Mouse (Mus musculus) neural tube, embryonic 11.5 days (tissue): ENCODE measurements around the gene Acsm5. TPM values are rescaled to one million over a fixed set of nuclear protein-coding genes. Genes with fewer than 3 reads are reported as not detected.
"Not testable (repeated sequence)": the region's sequence is repeated elsewhere in the genome, so short reads cannot be mapped to it uniquely, and the experiment has no call there.

Experiments
- ATAC-seq: fragments of 200-750 bp; cut with Nextera tagmentation; 2 replicates; pipeline ENCODE4 v1.8.0; 2017; ENCODE audit warnings: moderate number of reproducible peaks, mild to moderate bottlenecking, moderate TSS enrichment, moderate library complexity; ENCODE audit not compliant: insufficient read depth, low FRiP score, low TSS enrichment
- DNase-seq: peaks from one replicate; pipeline ENCODE4 v3.0.0-alpha.2; 2015; ENCODE audit warnings: low spot score
- H3K27ac ChIP-seq: fragments of 300-500 bp; sonication (generic); 2 replicates; pipeline ENCODE4 v1.5.1; 2014; ENCODE audit warnings: low read depth, mild to moderate bottlenecking, low read length
- H3K27me3 ChIP-seq: fragments of 300-500 bp; sonication (generic); 2 replicates; pipeline ENCODE4 v1.6.1; 2014; ENCODE audit warnings: mild to moderate bottlenecking, low read length, mixed read lengths; ENCODE audit not compliant: control insufficient read depth, insufficient read depth
- H3K36me3 ChIP-seq: fragments of 300-500 bp; sonication (generic); 2 replicates; pipeline ENCODE4 v1.6.1; 2014; ENCODE audit warnings: mild to moderate bottlenecking, low read length, moderate library complexity, mixed read lengths; ENCODE audit not compliant: control insufficient read depth, insufficient read depth
- H3K4me1 ChIP-seq: fragments of 300-500 bp; sonication (generic); 2 replicates; pipeline ENCODE4 v1.6.1; 2014; ENCODE audit warnings: low read length, mixed read lengths; ENCODE audit not compliant: control insufficient read depth, insufficient read depth
- H3K4me2 ChIP-seq: fragments of 300-500 bp; sonication (generic); 2 replicates; pipeline ENCODE4 v1.6.1; 2014; ENCODE audit warnings: low read depth, mild to moderate bottlenecking, moderate library complexity
- H3K4me3 ChIP-seq: fragments of 300-500 bp; sonication (generic); 2 replicates; pipeline ENCODE4 v1.5.1; 2014; ENCODE audit warnings: low read depth, low read length
- H3K9ac ChIP-seq: fragments of 300-500 bp; sonication (generic); 2 replicates; pipeline ENCODE4 v1.6.1; 2014; ENCODE audit warnings: mild to moderate bottlenecking, low read length
- H3K9me3 ChIP-seq: fragments of 300-500 bp; sonication (generic); 2 replicates; pipeline ENCODE4 v1.6.1; 2016; ENCODE audit warnings: low read length; ENCODE audit not compliant: control insufficient read depth
- WGBS: fragments of 180-500 bp; shearing (Covaris S2); extraction: QIAGEN DNeasy Blood & Tissue Kit; methylation state at CpG from one replicate; pipeline ENCODE4 v1.1.7; 2014; 5-methylcytosine and 5-hydroxymethylcytosine counted together
- polyA plus RNA-seq: library from polyadenylated mRNA; unstranded; fragments of >200 nt; fragmentation: Nextera tagmentation; extraction: Ambion mirVana; gene quantifications from 2 replicates; pipeline ENCODE4 v1.2.1, GENCODE M21; 2014

Acsm5 gene
- polyA plus RNA-seq, 1 experiment from 2014 or later = not detected

- H3K9me3 ChIP-seq = no peaks in the 10 kb centered on the region
- H3K4me2 ChIP-seq = no peak overlapping the region
- H3K36me3 ChIP-seq = no peaks in the 10 kb centered on the region
- H3K4me3 ChIP-seq = no peak overlapping the region
- no peaks in the 10 kb centered on the region for H3K4me1 ChIP-seq
- H3K9ac ChIP-seq = no peak overlapping the region
- no peak for DNase-seq
- ATAC-seq = no peak
- no peak overlapping the region for H3K27ac ChIP-seq
- H3K27me3 ChIP-seq = no peaks in the 10 kb centered on the region
- WGBS = 82% methylated on average over 3 of the region's 3 CpGs
Observed at GRCm38 (mm10) chr7:119560452-119560835, 41.2 kb downstream of the Acsm5 start.

- WGBS = 68% methylated on average over 4 of the region's 4 CpGs
- Histone ChIP-seq H3K4me3 (no peak overlapping the region), H3K27me3 (no peaks in the 10 kb centered on the region), H3K4me2 (no peak overlapping the region), H3K9me3 (no peaks in the 10 kb centered on the region), H3K36me3 (no peaks in the 10 kb centered on the region), H3K4me1 (no peaks in the 10 kb centered on the region), H3K9ac (no peak overlapping the region), H3K27ac (no peak overlapping the region)
- no peak for DNase-seq
- ATAC-seq = no peak
Observed at GRCm38 (mm10) chr7:119561441-119561840, 42.2 kb downstream of the Acsm5 start.

- H3K36me3 ChIP-seq, H3K4me2 ChIP-seq, H3K4me3 ChIP-seq, H3K9ac ChIP-seq, DNase-seq, ATAC-seq, H3K27me3 ChIP-seq, H3K4me1 ChIP-seq, H3K9me3 ChIP-seq, H3K27ac ChIP-seq: not testable (repeated sequence)
- WGBS = 87% methylated on average over 2 of the region's 2 CpGs
Observed at GRCm38 (mm10) chr7:119562476-119562875, 43.2 kb downstream of the Acsm5 start.

- DNase-seq = no peak
- Histone ChIP-seq H3K36me3 (no peaks in the 10 kb centered on the region), H3K4me1 (no peaks in the 10 kb centered on the region), H3K4me3 (no peak overlapping the region), H3K9me3 (no peaks in the 10 kb centered on the region), H3K4me2 (no peak overlapping the region), H3K27ac (no peak overlapping the region), H3K9ac (no peak overlapping the region), H3K27me3 (no peaks in the 10 kb centered on the region)
- no peak for ATAC-seq
- 78% methylated on average over 3 of the region's 3 CpGs for WGBS
Observed at GRCm38 (mm10) chr7:119594530-119595107, 75.4 kb downstream of the Acsm5 start.

Other genes with a start within 250 kb of the Acsm5 start
- gene Gp2, start 60.2 kb upstream of the Acsm5 start, polyA plus RNA-seq = not detected in 2 replicates
- not detected in 2 replicates for gene Umod, start 40.2 kb upstream of the Acsm5 start, polyA plus RNA-seq
- 0.45 and 0.47 TPM in 2 replicates for gene Pdilt, start 4.0 kb downstream of the Acsm5 start, polyA plus RNA-seq
- not detected in 2 replicates for gene Acsm2, start 34.9 kb downstream of the Acsm5 start, polyA plus RNA-seq
- gene Acsm1, start 87.6 kb downstream of the Acsm5 start, polyA plus RNA-seq = not detected in 2 replicates
- gene Acsm4, start 170.6 kb downstream of the Acsm5 start, polyA plus RNA-seq = not detected in 2 replicates
- 98.9 and 106 TPM in 2 replicates for gene Thumpd1, start 201.3 kb downstream of the Acsm5 start, polyA plus RNA-seq
- gene Acsm3, start 241.5 kb downstream of the Acsm5 start, polyA plus RNA-seq = 0.08 and 0.37 TPM in 2 replicates